15 mouse cellular contexts compared by ENCODE assay signal in genomic region chr11:113745961-113746360, GRCm38 (mm10). TPM values are rescaled to one million over a fixed set of nuclear protein-coding genes. Genes with fewer than 3 reads are reported as not detected.
"Had no signal": no experiment of that assay in that cellular context is flagged by ENCODE, and none has a peak within 500 bp of the region (broad histone marks: within the 10 kb centered on the region; RNA-seq: fewer than 3 reads in every experiment).

No protein-coding gene starts in this region.

- H3K27ac ChIP-seq: limb, embryonic 12.5 days; macrophage; midbrain, embryonic 13.5 days; stomach, embryonic 15.5 days had no signal

- DNase-seq: kidney, postnatal 10 days; kidney, postnatal 4 days; lung, adult 2 months; lung, postnatal 10 days; right cerebral cortex, postnatal 14 days; thymus, adult 2 months; thymus, postnatal 25 days had no signal

- ATAC-seq: midbrain, embryonic 13.5 days had no signal

- H3K4me2 ChIP-seq: limb, embryonic 12.5 days; midbrain, embryonic 13.5 days; stomach, embryonic 15.5 days had no signal

- H3K9ac ChIP-seq: limb, embryonic 12.5 days; midbrain, embryonic 13.5 days; stomach, embryonic 15.5 days had no signal

- H3K9me3 ChIP-seq: midbrain, embryonic 13.5 days; stomach, embryonic 15.5 days had no signal

- H3K4me3 ChIP-seq: layer of hippocampus, adult 2 months; limb, embryonic 12.5 days; midbrain, embryonic 13.5 days; stomach, embryonic 15.5 days had no signal

- H3K27me3 ChIP-seq: limb, embryonic 12.5 days; midbrain, embryonic 13.5 days; stomach, embryonic 15.5 days had no signal

RNA-seq across cellular contexts. Expression of gene Cpsf4l, which starts 36.1 kb away (rescaled TPM):
- total RNA-seq: layer of hippocampus, adult 2 months; layer of hippocampus, postnatal 10 days; left cerebral cortex, postnatal 36 days had no signal
- polyA plus RNA-seq: lung, adult 2 months; macrophage; spleen, adult 2 months had no signal
